Mouse (Mus musculus): ENCODE measurements around the gene Pigk. TPM values are rescaled to one million over a fixed set of nuclear protein-coding genes. Genes with fewer than 3 reads are reported as not detected.

Pigk gene
- polyA plus RNA-seq, 1 experiment from 2014 or later: 37.1 TPM

DNA sequence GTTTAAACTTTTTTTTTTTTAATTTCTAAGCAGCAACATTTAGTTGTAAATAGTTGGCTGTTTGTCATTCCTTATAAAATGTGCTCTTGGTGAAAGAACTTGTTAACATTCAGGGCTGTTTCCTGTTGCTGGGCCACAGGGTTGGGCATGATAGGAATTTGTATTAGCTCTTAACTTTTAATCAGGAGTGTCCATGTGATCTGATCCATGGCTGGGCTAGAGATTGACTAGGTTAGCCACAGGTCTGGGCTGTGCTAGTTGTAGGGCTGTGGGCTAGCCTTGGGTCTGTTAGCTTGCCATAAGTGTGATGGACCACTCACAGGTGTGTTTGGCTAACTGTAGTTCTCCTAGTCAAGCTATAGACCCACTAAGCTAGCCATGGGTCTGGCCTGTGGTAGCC, 130.0 kb downstream of the Pigk start:
- no peak overlapping the region for H3K4me2 ChIP-seq
- H3K27ac ChIP-seq (replicated peaks): no peak overlapping the region
- H3K9ac ChIP-seq: no peak overlapping the region
- H3K9me3 ChIP-seq: no peaks in the 10 kb centered on the region
- no peaks in the 10 kb centered on the region for H3K27me3 ChIP-seq (replicated peaks)
- no peaks in the 10 kb centered on the region for H3K4me1 ChIP-seq
- H3K36me3 ChIP-seq: no peaks in the 10 kb centered on the region
- no peak overlapping the region for H3K4me3 ChIP-seq
- no peak for ATAC-seq (ENCODE audit: extremely low read depth, insufficient number of reproducible peaks, low FRiP score, low TSS enrichment)

DNA sequence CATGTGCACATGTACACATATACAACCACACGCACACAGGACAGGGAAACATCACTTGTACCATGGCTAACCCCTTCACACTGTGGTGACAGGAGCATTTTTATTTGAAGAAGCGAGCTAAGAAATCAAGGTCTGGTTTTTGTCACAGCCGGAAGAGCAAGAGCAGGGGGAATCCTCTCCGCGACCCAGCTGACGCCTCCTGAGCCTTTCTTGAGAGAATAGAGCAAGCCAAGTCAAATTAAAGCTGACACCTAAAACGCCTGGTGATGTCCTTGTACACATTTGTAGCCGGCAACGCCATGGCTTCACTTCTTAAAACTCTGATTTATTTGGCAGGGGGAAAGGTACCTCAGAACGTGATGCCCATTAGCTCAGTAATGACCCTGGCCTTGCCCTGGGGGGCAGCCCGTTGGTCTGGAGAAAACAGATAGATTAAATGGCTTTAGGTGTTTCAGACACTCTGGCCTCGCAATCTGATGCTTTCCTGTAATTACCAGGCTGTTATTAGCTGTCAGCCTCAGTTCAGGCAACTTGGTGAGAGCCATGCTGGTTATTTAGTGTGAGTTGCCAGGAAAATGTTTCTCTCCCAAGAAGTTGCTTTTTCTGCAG, 141.2 kb downstream of the Pigk start:
- Histone ChIP-seq H3K9me3 (no peaks in the 10 kb centered on the region), H3K4me2 (no peak overlapping the region), H3K27ac (replicated peaks) (no peak overlapping the region), H3K9ac (no peak overlapping the region), H3K36me3 (no peaks in the 10 kb centered on the region), H3K27me3 (replicated peaks) (no peaks in the 10 kb centered on the region), H3K4me3 (no peak overlapping the region), H3K4me1 (no peaks in the 10 kb centered on the region)
- 49% methylated on average over 12 of the region's 12 CpGs for WGBS
- ATAC-seq (ENCODE audit: extremely low read depth, insufficient number of reproducible peaks, low FRiP score, low TSS enrichment): no peak

DNA sequence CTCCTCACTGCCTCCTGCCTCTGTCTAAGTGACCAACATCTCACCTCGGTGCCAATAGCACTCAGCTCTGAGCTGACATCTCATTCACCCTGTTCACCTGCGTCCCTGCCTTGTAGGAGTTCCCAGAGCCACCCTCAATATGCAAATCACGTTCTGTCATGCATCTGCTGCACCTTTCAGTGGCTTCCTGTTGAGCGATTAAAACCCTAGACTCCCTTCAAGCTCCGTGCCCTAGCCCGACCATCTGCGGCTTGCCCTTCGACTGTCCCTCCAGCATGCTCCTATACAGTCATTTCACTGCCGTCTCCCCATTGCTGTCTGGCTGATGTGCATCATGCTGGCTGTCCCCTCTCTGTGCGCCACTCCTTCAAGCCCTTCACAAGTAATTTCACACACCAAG, 142.2 kb downstream of the Pigk start:
- H3K27ac ChIP-seq (replicated peaks): no peak overlapping the region
- H3K4me2 ChIP-seq: no peak overlapping the region
- 72% methylated on average over 10 of the region's 10 CpGs for WGBS
- no peaks in the 10 kb centered on the region for H3K36me3 ChIP-seq
- H3K27me3 ChIP-seq (replicated peaks): no peaks in the 10 kb centered on the region
- no peaks in the 10 kb centered on the region for H3K4me1 ChIP-seq
- no peaks in the 10 kb centered on the region for H3K9me3 ChIP-seq
- no peak overlapping the region for H3K9ac ChIP-seq
- no peak for ATAC-seq (ENCODE audit: extremely low read depth, insufficient number of reproducible peaks, low FRiP score, low TSS enrichment)
- H3K4me3 ChIP-seq: no peak overlapping the region

DNA sequence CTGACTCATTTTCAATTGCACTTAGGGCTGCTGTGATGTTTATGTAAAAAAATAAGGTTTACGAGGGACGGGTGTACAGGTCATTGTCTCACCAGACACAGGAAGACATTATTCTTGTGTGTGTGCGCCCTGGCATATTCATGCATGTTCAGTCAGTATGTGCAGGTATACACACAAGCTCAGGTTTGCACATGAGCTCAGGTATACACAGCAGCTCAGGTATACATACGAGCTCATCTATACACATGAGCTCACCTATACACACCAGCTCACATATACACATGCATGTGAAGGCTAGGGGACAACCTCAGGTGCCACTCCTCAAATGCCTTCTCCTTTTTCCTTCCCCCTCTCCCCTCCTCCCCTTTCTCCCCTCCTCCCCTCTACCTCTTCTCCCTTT, 147.6 kb downstream of the Pigk start:
- H3K27ac ChIP-seq (replicated peaks): no peak overlapping the region
- H3K9me3 ChIP-seq: peaks cover 6% of the 10 kb centered on the region; the same call in 1 of the 2 replicates
- H3K27me3 ChIP-seq (replicated peaks): peaks cover 3% of the 10 kb centered on the region; the same call in 1 of the 2 replicates
- H3K4me3 ChIP-seq: no peak overlapping the region
- no peak overlapping the region for H3K4me2 ChIP-seq
- H3K9ac ChIP-seq: no peak overlapping the region
- WGBS: 70% methylated on average over 4 of the region's 4 CpGs
- no peaks in the 10 kb centered on the region for H3K4me1 ChIP-seq
- ATAC-seq (ENCODE audit: extremely low read depth, insufficient number of reproducible peaks, low FRiP score, low TSS enrichment): no peak
- no peaks in the 10 kb centered on the region for H3K36me3 ChIP-seq

DNA sequence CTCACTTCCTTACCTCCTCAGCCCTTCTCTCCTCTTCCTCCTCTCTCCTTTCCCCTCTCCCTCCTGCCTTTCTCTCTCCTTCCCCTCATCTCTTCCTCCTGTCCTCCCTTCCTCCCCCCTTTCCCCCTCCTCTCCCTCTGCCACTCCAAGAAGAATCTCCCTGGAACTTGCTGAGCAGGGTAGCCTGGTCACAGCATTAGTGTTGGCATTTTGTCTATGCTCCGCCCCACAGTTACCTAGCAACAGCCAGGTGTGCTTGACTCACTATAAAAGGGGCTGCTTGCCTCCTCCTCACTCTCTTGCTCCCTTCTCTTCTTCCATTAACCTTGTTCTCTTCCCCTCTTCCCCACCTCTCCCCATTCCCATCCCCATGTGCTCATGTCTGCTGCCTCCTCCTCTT, 148.1 kb downstream of the Pigk start:
- H3K27ac ChIP-seq (replicated peaks): no peak overlapping the region
- no peak overlapping the region for H3K9ac ChIP-seq
- no peak overlapping the region for H3K4me3 ChIP-seq
- peaks cover 6% of the 10 kb centered on the region; the same call in 1 of the 2 replicates for H3K9me3 ChIP-seq
- H3K27me3 ChIP-seq (replicated peaks): peaks cover 3% of the 10 kb centered on the region; the same call in 1 of the 2 replicates
- no peaks in the 10 kb centered on the region for H3K4me1 ChIP-seq
- WGBS: 48% methylated on average over 1 of the region's 1 CpGs
- H3K36me3 ChIP-seq: no peaks in the 10 kb centered on the region
- no peak overlapping the region for H3K4me2 ChIP-seq
- ATAC-seq (ENCODE audit: extremely low read depth, insufficient number of reproducible peaks, low FRiP score, low TSS enrichment): no peak

DNA sequence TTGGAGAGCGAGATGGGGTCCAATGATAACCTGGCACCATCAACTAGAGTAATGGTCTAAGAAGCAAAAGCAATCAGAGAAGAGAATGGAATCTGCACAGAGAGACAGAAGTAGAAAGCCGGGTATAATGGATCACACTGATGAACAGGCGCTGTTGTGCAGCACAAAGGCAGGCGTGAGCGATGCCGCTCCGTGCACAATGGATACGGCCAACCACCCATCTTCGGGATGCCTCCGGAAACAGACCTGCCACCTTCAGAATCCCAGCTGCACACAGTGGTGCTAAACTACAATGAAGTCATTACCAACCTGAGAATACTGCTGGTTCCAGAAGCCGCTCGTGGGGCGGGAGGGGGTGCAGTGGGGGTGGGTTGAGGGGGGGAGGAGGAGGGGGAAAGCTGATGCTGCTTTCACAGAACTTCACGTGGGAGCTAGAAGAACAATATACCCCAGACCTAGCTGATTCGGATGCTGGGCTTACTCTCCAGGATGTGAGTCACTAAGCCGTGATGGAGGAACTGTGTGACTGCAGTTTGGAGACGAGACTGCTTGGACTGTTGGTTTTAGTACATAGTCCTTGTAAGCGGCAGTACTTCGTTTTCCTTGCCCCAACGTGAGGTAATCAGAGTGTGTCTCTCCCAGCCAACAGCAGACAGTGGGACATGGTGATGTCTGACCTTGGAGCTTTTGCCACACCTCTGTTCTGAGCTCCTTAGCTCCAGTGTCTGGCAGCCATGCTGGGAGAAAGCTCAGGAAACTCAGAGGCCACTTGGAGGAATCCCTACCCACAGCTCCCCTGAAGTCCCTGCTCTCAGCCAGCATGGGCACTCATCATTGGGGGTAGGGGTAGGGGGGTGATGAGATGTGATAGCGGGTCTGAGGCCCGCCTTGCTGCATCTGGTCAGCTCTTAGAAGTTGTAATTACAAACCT, 152.4 kb downstream of the Pigk start:
- Histone ChIP-seq H3K9ac (no peak overlapping the region), H3K4me2 (no peak overlapping the region), H3K36me3 (no peaks in the 10 kb centered on the region), H3K4me3 (no peak overlapping the region), H3K27me3 (replicated peaks) (peaks cover 3% of the 10 kb centered on the region; the same call in 1 of the 2 replicates), H3K9me3 (peaks cover 6% of the 10 kb centered on the region; the same call in 1 of the 2 replicates), H3K4me1 (no peaks in the 10 kb centered on the region), H3K27ac (replicated peaks) (no peak overlapping the region)
- WGBS: 72% methylated on average over 22 of the region's 22 CpGs
- ATAC-seq (ENCODE audit: extremely low read depth, insufficient number of reproducible peaks, low FRiP score, low TSS enrichment): no peak

DNA sequence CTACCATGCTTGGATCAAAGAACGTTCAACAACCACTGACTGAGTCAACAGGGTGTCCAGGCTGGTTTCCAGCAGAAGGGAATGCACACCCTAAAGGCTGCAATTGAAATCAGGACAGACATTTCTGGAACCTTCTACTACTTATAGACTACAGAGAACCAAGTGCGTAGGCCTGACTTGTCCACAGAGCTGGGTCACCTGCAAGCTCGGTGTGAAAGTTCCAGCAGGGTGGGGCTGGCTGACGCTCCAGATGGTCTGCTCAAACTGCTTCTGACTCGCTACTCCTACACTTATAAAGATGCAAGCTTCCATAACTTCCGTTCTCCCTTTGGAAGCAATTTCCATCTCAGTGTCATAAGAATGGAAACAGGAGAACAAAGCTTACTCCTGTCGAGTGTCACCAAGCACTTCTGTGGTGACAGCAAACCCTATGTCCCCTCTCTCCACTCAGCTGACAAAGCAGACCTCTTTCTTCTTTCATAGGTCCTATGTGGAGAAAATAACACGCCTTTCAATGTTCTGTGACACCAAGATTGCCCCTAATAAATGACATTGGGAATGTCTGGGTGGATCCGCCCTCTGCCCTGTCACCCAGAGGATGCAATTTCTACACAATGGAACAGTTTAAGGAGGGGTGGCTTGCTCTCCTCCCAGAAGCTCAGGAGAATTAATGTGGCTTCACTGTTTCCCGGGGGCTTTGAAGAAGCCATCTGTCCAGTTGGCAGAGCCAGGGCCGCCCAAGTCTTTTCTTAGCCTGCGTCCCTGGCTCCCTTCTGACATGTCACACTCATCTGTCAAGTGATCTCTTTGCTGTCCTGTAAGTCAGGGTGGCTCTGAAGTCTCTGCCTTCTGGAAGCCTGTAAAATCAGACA, 154.0 kb downstream of the Pigk start:
- peaks cover 1% of the 10 kb centered on the region; the same call in 1 of the 2 replicates for H3K27me3 ChIP-seq (replicated peaks)
- H3K9me3 ChIP-seq: peaks cover 6% of the 10 kb centered on the region; the same call in 1 of the 2 replicates
- no peaks in the 10 kb centered on the region for H3K36me3 ChIP-seq
- no peak overlapping the region for H3K27ac ChIP-seq (replicated peaks)
- H3K4me1 ChIP-seq: no peaks in the 10 kb centered on the region
- no peak overlapping the region for H3K9ac ChIP-seq
- ATAC-seq (ENCODE audit: extremely low read depth, insufficient number of reproducible peaks, low FRiP score, low TSS enrichment): no peak
- H3K4me3 ChIP-seq: no peak overlapping the region
- 63% methylated on average over 12 of the region's 12 CpGs for WGBS
- H3K4me2 ChIP-seq: no peak overlapping the region

DNA sequence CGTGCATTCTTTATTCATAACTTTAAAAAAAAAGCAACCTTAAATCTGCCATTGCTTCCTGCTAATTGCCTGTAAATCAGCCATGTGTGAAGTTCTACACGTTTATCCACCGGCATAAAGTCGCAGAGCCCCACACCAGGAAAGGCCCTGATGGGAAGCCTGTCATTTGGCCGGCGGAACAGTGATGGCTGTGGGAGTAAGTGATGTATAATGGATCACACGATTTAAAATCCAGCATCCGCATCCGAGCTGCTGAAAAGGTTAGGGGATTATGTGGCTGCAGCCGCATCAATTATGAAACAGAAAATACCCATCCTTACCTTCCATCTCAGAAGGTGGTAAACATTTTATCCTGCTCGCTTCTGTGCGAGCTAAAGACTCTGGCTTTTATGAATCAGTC, 158.2 kb downstream of the Pigk start:
- Histone ChIP-seq H3K36me3 (no peaks in the 10 kb centered on the region), H3K27me3 (replicated peaks) (no peaks in the 10 kb centered on the region), H3K4me1 (no peaks in the 10 kb centered on the region), H3K27ac (replicated peaks) (no peak overlapping the region), H3K4me2 (no peak overlapping the region), H3K4me3 (no peak overlapping the region), H3K9me3 (no peaks in the 10 kb centered on the region), H3K9ac (no peak overlapping the region)
- ATAC-seq (ENCODE audit: extremely low read depth, insufficient number of reproducible peaks, low FRiP score, low TSS enrichment): no peak
- 85% methylated on average over 12 of the region's 12 CpGs for WGBS

DNA sequence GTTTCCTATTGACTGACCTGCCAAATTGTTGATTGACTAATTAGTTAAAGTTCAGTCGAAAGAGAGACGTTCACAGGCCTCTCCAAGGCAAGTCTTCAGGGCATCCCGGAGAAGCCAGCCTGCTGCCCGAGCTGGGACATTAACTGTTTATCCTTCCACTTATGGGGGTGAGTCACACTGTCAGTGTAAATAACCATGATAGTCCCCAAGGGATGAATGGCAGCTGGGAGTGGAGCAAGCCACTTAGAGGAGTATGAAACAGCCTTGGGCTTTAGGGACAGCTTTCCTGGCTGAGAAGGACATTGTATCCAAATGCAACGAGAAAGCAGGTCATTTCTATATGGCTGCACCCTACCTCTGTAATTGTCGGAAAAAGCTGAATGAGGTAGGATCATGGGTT, 158.7 kb downstream of the Pigk start:
- no peaks in the 10 kb centered on the region for H3K4me1 ChIP-seq
- no peak overlapping the region for H3K4me2 ChIP-seq
- H3K27me3 ChIP-seq (replicated peaks): no peaks in the 10 kb centered on the region
- no peak overlapping the region for H3K9ac ChIP-seq
- H3K9me3 ChIP-seq: no peaks in the 10 kb centered on the region
- whole genome bisulfite sequencing: 61% methylated on average over 6 of the region's 6 CpGs
- H3K27ac ChIP-seq (replicated peaks): no peak overlapping the region
- no peak overlapping the region for H3K4me3 ChIP-seq
- H3K36me3 ChIP-seq: no peaks in the 10 kb centered on the region
- no peak for ATAC-seq (ENCODE audit: extremely low read depth, insufficient number of reproducible peaks, low FRiP score, low TSS enrichment)

DNA sequence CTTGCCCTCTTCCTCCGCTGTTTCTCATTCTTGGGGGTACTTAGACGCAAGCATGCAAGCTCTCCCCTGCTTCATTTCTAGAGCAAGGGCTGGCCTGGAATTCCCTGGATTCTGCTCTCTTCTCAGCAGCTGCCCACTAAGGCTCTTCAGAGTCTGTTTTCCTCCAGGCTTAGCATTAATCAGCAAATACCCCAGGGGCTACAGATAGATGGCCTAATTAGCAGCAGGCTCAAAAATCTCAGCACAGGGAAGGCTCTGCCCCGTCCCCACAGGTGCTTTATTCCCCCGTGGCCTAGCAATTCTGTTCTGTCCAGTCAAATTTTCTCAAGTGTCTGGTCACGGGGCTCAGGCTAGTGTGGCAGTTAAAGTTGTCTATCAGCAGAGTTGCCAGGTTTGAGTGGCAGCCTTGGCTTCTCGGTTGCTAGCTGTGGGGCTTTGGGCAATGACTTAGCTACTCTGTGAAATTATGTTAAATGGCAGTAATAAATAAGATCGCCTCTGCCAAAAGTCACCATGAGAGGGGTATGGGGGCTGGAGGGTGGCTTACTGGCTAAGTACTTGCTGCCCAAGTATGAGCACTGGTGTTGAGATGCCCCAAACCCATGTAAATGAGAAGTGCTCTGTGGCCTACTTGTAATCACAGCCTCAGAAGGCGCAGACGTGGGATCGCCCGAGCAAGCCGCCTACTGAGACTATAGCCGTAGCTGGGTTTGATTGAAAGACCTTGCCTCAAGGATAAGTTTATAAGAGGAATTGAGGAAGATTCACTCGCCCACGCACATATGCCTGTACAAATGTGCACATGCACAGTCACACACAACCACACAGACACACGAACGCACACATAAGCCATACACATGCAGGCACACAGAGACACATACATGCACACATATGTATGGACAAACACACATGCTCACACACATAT, 160.8 kb downstream of the Pigk start:
- Histone ChIP-seq H3K4me1 (no peaks in the 10 kb centered on the region), H3K4me3 (no peak overlapping the region), H3K4me2 (no peak overlapping the region), H3K36me3 (no peaks in the 10 kb centered on the region), H3K27me3 (replicated peaks) (no peaks in the 10 kb centered on the region), H3K9me3 (no peaks in the 10 kb centered on the region), H3K9ac (no peak overlapping the region), H3K27ac (replicated peaks) (no peak overlapping the region)
- no peak for ATAC-seq (ENCODE audit: extremely low read depth, insufficient number of reproducible peaks, low FRiP score, low TSS enrichment)
- 82% methylated on average over 17 of the region's 17 CpGs for WGBS

All from heart, embryonic 13.5 days (tissue).